Mouse (Mus musculus) left cerebral cortex, adult 18-20 months (tissue): ENCODE measurements around the gene Uvrag. TPM values are rescaled to one million over a fixed set of nuclear protein-coding genes. Genes with fewer than 3 reads are reported as not detected.

Source experiments
- DNase-seq, 2 experiments: peaks; one replicate each; pipeline ENCODE4 v3.0.0; 2021 to 2022; ENCODE audit warnings: low spot score in 2 of 2, mixed read lengths in 1 of 2
- total RNA-seq, 2 experiments: library from RNA; stranded (reverse); gene quantifications; 2 replicates each; pipeline ENCODE4 v1.2.3; 2021

Uvrag gene
- total RNA-seq, 2 experiments from 2014 or later: 51.7 to 56.8 TPM

DNA sequence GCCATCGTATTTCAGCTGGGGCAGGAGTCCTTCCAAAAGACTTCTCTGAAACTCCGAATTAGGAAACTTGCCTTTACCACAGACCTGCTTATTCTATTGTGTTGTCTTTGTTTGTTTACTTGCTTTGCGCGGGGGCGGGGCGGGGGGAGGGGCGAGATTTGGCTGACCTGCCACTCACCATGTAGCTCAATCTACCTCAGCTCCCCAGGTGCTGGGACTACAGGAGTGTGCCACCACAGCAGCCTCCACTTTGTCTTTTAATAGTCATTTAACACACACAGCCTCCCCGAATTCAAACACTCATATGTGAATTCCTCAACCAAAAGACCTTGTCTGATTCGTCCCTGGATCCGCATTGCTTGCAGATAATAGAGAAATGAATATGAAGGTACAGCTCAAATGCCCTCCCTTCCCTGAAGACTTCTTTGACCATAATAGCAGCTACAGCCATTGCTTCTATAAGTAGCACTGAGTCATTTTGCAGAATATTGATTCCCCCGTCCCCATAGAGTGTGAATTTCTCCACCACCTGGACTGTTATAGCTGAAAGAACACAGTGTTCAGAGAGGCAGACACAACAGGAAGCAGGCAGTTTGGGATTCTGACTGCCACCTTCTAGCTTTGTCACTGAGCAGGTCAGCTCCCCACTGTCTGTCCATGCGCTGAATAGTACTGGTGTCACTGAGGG is 1.1 kb upstream of the Uvrag start:
- no peak for DNase-seq

- DNase-seq: no peak
These were observed 430 bp downstream of the Uvrag start for GRCm38 (mm10) chr7:99140511-99140910.

DNA sequence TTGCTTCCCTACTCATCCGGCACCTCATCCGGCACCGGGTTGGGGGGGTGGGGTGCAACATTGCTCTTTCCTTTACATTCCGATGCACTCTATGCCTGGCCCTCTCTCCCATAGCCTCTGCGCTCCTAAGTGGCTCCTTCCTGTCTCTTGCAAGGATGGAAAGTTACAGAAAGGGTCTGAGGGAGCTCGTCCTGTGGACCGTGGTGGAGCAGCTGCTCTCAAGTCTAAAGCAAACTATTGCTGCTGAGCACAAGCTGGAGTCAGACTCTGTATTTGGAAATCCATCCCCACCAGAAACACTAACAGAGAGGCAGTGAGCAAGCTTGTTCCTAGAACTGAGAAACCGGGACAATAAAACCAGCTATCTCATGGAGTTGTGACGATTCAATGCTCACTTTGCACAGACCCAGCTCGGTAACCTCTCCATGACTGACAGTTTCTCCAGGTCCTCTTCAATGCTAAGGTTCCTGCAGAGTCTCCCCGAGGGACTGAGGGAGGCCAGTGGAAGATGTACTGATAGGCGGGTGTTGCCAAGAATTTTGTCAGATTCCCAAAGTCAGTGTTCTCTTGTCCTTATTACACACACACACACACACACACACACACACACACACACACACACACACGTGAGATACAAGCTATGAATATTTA is 975 bp downstream of the Uvrag start:
- no peak for DNase-seq

DNA sequence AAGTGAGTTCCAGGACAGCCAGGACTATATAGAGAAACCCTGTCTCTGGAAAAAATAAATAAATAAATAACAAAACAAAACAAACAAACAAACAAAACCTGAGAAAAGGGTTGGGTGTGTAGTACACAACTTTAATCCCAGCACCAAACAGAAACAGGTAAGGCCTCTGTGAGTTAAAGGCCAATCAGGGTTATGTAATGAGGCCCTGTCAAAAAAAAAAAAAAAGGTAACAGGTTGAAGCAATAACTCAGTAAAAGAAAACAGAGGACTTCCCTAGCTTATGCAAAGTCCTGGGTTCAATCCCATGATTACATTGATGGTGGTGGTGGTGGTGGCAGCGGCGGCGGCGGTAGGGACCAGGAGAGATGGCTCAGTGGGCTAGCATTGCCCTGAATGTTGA is 3.4 kb downstream of the Uvrag start:
- no peak for DNase-seq

GRCm38 (mm10) chr7:99136789-99137188 is 4.2 kb downstream of the Uvrag start:
- DNase-seq: no peak

DNA sequence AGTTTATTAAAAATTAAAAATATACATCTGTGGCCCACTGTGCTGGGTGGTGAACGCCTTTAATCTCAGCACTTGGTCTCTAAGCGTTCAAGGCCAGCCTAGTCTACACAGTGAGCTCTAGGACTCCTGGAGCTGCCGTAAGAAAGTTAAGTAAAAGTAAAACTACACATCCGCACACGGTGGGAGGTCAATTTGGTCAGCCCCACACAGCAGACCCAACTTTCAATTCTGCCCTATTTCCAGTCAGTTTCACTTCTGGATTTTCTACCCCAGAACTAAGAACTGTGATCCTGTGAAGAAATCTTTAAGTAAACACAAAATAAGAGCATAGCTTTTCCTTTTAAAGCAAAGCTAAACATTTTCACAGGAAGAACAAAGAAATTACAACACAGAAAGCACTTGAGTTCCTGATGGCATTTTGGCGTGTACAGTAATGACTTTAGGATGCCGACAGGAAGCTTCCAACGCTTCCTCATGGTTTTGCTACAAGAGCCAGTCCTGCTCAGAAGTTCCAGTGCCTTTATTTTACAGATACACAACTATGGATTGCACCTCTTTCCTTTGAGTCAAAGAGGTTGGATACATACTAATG is 7.0 kb downstream of the Uvrag start:
- no peak for DNase-seq

DNA sequence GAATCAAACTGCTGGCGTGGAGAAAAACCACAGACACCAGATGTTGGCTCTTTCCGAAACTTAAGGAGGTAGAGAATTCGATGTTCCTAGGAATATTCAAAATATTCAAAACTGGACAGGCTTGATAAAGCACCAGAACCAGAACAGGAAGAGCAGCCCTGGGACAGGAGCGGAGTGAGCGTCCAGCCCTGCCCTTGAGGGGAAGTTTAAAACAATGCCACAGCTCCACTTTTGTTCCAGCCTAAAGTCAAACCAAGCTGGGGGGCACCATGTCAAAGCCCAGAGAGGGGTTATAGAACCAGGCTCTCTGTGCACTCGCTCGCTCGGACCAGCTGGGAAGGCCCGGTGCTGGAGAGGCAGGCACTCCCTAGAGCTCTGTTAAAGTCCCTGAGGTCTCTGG is 8.3 kb downstream of the Uvrag start:
- DNase-seq: no peak

GRCm38 (mm10) chr7:99131819-99132353 is 9.1 kb downstream of the Uvrag start:
- DNase-seq: no peak

DNA sequence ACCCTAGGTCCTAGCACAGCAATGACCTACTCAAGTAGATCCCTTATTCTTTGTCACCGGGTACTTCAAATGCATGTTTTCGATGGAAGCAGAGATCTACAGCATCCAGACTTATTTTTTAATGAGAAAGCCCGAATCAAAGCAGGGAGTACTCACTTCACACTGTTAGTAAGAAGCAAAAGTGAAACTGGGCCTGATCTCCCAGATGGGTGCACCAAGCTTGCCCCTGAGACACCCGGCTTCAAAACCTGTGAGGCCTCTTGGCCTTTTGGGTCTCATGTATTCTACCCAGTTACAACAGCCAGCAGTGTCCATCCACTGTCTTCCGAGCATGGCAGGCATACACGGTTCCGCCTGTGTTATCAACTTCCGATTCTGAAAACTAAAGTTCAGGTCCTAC is 12.0 kb downstream of the Uvrag start:
- no peak for DNase-seq

- no peak for DNase-seq
These were observed 12.7 kb downstream of the Uvrag start for GRCm38 (mm10) chr7:99128020-99128950.

GRCm38 (mm10) chr7:99126057-99126456 is 14.9 kb downstream of the Uvrag start:
- DNase-seq: no peak

DNA sequence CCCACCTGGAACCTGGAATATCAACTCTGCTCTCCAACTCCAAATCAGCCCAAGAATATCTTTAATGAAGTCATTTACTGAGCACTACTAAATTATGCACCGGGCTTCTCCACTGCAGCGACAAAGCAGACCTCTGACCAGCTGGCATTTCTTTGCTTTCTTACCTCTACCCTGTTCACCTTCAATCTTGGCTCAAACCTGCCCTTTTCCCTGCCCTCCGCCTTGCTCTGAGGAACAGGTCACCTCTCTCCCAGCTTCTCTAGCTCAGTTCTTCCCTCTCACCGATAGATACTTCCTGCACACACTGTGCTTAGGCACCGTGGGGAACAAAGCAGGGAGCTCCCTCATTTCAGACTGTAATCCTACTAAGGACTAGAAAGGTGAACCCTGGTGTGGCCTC is 18.3 kb downstream of the Uvrag start:
- DNase-seq: no peak

DNA sequence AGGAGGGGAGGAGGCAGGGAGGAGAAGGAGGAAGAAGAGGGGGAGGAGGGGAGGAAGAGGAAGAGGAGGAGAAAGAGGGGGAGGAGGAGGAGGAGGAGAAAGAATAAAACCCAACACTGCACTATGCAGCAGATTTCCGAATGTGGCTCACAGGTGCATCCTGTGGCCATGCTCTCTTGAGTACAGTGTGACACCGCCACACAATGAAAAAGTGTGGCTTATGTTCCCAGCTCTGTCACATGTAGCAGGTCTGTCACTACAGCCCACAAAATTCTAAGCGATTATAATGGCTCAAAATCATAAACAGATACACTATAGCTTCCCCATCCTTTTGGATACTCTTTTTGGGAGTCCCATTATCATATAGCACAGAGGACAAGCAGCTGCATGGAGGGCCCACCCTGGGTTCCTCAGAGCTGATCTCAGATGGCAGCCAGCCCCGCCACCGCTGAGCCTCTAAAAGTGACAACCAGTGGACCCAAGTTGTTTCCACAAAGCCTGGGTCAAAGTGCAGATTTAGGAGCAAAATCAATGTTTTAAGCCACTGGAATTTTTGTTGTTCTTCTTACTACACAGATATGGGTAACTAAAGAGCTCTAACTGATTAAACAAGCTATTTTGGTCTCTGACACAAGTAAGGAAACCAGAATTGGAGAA is 19.9 kb downstream of the Uvrag start:
- DNase-seq: no peak

GRCm38 (mm10) chr7:99120082-99120481 is 20.9 kb downstream of the Uvrag start:
- no peak for DNase-seq

DNA sequence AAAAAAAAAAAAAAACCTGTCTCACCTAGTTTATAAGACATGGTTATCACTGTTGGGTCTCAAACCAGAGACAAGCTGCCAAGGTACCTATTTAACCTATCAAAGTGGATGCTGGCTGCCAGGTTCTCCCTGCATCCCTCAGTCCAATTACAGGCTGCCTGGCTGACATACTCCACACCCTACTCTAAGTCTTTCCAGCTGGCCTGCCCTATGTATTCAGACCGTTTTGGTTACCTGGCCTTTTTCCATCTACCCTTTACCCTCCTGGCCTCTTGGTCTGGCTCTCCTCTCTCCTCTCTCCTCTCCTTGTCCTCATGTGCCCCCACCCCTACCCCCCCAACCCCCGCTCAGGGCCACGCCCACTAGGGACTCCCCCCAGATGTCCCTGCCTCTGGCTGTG is 24.2 kb downstream of the Uvrag start:
- no peak for DNase-seq

- DNase-seq: no peak
These were observed 26.8 kb downstream of the Uvrag start for GRCm38 (mm10) chr7:99114006-99114726.

- DNase-seq: no peak
These were observed 33.4 kb downstream of the Uvrag start for GRCm38 (mm10) chr7:99107566-99107965.

GRCm38 (mm10) chr7:99106714-99107270 is 34.1 kb downstream of the Uvrag start:
- no peak for DNase-seq

DNA sequence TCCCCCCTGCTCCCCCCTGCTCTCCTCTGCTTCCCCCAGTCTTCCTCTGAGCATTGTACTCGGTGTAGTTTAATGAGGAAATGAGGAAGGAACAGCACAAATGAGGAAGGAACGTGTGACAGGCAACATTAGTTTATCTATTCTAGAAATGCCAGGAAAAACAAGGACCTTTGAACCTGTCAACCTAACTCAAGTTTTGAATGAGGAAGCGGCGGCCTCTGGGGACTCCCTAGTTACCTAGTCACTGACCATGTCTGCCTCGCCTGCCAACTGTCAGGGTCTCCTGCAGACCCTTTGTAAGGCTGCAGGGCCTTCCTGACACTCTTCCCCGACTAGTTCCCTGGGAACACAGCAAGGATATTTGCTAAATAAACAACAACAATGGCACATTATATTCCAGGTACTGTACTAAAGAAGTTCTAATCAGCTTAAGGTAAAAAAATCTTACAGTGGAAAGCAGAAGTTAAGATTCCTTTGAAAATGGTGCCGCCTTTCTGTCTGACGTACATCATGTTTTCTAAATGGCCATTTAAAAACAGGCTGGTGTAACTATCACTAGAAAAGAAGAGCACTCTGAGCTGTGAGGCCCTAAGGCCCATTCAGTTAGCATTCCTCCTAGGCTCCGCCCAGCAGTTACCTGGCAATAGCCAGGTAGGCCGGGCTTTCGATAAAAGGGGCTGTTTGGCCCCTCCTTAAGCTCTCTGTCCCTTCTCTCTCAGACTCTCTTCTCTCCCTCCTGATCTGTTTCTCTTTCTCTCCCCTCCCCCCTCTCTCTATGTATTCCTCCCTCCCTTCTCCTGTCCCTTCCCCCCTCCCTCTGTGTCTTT is 39.0 kb downstream of the Uvrag start:
- no peak for DNase-seq
